Mouse (Mus musculus): ENCODE measurements at regions not wholly inside any gene's neighbourhood (a gene's known extent, or its start where the extent isn't known, plus 50 kb on each side); places are given as distances from the start of the nearest gene placed in this dataset.

DNA sequence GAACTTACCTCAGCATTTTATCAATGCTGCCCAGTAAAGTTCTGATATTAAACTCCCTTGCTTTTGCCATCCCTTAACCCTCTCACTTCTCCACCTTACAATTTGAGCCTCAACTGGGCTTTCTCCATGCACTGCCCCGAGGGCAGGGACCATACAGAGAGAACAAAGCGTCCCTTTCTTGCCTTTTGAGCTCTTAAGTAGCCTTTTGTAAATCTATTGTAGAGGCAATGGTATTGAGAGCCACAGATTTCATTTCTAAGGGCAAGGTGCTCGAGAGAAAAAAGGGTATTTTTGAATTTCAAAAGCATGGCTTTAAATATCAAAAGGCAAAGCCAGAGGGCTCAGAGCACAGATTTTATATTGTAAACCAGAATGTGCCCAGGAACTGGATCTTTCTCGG, 262.1 kb upstream of the 4931429L15Rik start:
- TF ChIP-seq POLR2A (IDR thresholded peaks at IDR 0.05; ENCODE audit: insufficient read depth, low read depth, low read length), result no peak
- TF ChIP-seq CTCF (IDR thresholded peaks at IDR 0.05; ENCODE audit: insufficient read depth, low read depth, low read length), result no peak

Measured in olfactory bulb, adult 2 months (tissue).